Mouse (Mus musculus): ENCODE measurements at regions not wholly inside any gene's neighbourhood (a gene's known extent, or its start where the extent isn't known, plus 50 kb on each side); places are given as distances from the start of the nearest gene placed in this dataset.

DNA sequence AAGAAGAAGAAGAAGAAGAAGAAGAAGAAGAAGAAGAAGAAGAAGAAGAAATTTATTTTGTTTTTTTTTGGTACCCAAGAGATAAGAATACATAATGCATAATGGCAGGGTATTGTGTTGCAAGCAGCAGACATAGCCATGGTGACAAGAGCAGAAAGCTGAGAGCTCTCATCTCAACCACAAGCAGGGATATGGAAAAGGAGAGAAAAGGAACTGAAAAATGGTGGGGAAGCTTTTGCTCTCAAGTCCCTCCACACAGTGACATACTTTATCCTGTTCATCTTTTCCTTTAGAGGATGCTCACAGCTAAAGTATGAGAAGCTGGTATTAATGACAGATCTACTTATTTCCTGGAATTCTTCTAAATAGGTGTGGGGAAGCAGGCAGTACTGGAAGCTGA, 115.2 kb upstream of the Pik3r1 start:
- no peak for DNase-seq (ENCODE audit: low spot score in 2 of 2)

DNA sequence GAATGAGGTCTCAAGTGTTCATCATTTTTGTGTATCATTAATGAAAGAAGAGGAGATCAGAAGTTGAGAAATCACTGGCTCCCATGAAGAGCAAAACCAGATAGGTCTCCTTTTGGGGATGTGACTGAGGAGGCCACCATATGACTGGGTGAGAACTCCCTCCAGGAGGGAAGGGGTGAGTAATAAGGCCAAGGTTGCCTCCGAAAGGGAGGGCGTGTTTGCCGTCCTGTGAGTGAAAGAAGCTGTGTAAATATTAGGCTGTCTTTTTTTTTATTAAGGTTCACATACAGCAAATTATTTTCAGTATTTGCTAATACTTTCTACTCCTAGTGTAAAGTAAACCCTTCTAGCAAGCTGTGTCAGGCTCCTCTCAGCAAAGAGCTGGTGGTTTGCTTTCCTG, 116.7 kb upstream of the Pik3r1 start:
- no peak for DNase-seq (ENCODE audit: low spot score in 2 of 2)

DNA sequence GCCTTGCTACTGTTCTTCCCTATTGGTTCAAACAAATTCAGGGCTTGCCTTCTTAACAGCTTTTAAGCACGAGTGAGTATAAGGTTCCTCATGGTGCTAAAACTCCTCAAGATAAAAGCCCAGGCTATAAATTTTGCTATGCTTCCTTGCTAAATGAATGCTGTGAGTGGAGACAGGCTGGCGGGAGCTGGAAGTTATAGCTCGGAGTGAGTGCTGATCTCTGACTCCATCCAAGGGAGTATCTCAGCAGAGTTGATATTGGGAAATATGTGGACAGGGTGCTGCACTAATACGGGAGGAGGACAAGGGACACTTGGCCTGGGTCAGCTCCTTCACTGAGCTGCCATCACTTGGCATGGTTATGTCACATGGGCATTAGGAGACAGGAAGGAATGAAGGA, 123.5 kb upstream of the Pik3r1 start:
- no peak for DNase-seq (ENCODE audit: low spot score in 2 of 2)

DNA sequence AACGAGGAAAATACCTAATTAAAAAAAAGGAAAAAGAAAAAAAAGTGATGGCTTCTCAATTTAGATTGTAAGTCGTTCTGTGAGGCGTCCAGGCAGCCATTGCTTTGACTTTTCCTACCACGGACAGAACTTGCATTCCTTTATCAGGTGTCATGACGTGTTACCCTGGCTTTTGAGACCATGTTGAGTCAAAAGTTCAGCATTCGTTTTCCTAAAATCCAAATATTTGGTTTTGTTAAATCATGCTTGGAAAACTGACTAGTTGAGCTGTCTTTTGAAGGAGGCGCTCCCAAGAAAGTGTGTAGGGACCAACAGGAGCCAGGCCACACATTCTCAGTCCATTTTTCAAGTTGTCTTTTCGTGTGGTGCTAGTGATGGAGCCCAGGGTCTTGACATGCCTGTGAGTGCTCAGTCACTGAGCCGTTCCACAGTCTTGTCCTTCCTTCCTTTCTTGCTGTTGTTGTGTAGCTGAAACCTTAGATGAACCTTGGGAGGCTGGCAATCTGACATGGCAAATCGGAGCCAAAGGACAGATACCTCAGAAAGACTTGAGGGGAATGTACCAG, 125.1 kb upstream of the Pik3r1 start:
- no peak for DNase-seq (ENCODE audit: low spot score in 2 of 2)

DNA sequence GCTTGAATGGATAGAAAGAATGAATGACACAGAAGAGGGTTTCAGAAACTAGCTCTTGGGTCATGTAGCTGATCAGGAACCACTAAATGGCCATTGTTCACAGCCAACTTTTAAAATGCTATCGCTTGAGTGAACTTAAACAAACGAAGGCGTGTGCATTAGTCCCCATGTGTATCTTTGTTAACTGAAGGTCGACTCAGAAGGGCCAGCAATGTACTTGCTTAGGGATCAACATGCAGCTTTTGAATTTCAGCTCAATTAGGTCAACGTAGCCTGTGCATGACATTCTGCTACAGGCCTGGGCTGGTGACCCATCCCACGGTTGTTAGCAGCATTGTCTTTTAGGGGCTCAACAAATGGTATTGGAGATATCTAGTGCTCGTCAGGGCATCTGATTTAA, 127.1 kb upstream of the Pik3r1 start:
- no peak for DNase-seq (ENCODE audit: low spot score in 2 of 2)

DNA sequence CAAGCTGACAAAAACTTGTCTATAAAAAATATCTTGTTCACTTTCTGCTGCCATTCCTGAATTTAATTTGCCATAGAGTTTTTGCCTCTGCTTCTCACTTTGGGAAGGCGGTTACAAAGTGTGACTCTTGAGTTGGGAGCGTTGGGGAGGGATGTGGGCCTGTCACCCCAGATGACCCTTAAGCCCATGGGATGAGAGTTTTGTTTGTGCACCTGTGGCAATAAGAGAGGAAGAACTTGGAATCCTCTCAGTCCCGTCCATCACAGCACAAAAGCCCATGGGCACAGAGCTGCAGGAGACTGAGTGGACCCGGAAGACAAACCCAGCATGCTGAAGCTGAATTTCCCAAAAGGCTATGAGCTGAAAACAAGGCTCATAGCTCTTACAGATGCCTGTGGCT, 127.7 kb upstream of the Pik3r1 start:
- DNase-seq (ENCODE audit: low spot score in 2 of 2): no peak

DNA sequence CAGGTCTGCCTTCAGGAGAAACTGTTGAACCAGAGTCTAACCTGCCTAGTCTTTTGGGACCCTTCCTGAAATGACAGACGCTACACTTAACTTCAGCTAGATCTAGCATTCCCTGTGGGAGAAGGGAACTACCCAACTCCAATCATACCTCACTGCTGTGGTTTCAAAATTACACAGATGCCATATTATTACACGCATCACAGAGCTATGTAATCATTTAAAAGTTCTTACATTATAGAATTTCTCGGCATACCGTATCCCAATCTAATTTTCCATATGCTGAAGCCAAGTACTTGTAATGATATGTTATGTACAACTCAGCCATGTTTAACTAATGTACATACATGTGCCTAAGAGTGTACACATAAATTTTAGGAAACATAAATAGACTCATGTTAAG, 128.9 kb upstream of the Pik3r1 start:
- DNase-seq (ENCODE audit: low spot score in 2 of 2): no peak

DNA sequence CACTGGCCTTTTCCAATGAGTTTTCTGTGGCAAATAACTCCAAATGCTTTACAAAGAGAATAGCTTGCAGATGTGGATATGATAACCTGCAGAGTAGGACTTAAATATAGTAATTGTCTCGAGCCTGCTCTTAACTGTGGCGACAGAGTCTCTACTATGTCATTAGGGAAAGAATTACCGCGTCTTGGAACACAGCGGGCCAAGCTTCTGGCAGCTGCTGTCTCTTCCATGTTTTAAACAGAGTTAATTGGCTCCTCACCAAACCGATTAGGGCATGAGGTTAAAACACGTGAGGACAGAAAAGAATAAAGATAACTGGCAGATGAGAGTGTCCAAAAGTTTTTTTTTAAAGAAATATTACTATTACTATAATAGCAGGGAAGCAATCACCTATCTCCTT, 134.2 kb upstream of the Pik3r1 start:
- DNase-seq (ENCODE audit: low spot score in 2 of 2): no peak

DNA sequence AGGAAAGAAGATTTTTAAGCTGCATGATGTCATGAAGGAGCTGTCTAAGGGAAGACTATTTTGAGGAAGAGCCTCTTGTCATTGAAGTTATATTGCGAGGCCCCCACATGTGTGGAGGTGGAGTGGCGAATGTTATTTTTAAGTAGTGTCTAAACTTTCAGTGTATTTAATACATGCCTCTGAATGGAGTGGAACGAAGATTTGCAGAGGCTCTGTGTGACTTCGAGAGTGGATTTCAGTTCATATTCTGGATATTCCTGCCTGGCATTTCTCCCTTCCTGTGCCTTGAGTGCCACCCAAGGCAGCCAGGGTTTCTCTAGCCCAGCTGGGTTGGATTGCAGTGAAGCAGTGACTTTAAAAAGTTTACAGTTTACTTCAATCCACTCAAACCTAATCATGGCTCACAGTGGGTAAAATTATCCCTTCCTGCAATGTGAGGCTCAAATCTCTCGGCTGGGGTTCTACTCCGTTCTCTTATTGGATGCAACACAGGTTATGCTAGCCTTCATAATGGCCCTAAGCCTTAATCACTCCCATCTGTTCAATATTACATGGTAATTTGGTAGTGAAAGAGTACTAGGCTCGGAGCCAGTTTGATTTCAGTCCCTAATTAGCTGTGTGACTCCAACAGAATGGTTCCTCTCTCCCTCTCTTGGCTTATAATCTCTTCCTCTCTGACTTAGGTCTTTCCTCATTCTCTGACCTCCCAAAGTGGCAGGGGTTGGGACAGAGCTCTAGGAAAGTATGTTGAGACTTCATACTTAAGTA, 138.1 kb upstream of the Pik3r1 start:
- peak; percentile 30 to 58 for DNase-seq (ENCODE audit: low spot score in 2 of 2)

DNA sequence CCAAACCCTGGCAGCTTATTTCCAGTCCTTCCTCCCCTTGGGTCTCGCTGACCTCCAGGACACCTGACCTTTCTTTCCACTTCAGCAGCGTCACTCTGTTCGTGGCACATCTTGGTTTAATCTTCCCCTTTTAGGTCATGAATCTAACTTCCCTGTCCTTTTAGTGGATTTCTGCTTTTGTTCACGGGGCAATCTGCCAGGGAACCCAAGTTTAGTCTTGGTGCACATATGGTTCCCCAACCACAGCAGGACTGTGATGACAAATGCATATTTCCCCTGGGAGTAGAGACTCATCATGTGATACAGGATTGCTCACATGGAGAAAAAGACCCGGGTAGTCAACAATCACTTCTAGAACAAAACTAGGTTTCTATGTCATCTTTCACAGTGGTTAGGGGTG, 141.0 kb upstream of the Pik3r1 start:
- peak; percentile 13 to 15 for DNase-seq (ENCODE audit: low spot score in 2 of 2)

DNA sequence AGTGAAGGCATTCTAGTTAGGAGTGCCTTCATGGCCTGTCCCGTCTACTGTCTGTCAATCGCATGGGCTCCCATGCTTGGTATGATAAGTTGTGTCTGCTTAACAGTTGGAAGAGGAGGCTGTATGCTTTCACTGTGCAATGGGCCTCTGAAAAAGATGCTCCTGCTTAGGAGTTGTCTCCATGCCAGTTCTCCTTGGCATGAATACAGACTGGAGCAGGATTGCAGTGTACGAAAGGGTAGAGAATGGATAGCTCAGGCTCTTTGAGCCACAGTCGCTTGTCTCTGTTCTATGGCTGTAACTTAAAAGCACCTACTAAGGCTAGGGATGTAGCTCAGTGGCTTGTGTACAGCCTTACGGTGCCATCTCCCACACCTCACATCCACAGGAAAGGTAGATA, 142.7 kb upstream of the Pik3r1 start:
- no peak for DNase-seq (ENCODE audit: low spot score in 2 of 2)

DNA sequence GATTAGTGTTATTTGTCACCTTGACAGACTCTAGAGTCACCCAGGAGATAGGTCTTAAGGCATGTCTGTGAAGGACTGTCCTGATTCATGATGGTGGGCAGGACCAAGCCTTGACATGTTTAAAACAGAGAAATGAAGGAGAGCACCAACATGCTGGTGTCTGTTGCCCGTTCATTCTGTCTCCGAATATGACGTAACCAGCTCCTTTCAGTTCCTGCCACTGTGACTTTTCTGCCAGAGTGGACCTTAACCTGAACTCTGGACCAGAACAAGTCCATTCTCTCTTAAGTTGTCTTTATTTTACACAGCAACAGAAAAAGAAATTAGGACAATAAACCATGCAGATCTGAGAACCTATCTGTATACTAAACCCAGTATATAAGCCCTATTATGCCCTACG, 146.1 kb upstream of the Pik3r1 start:
- DNase-seq (ENCODE audit: low spot score in 2 of 2): no peak

DNA sequence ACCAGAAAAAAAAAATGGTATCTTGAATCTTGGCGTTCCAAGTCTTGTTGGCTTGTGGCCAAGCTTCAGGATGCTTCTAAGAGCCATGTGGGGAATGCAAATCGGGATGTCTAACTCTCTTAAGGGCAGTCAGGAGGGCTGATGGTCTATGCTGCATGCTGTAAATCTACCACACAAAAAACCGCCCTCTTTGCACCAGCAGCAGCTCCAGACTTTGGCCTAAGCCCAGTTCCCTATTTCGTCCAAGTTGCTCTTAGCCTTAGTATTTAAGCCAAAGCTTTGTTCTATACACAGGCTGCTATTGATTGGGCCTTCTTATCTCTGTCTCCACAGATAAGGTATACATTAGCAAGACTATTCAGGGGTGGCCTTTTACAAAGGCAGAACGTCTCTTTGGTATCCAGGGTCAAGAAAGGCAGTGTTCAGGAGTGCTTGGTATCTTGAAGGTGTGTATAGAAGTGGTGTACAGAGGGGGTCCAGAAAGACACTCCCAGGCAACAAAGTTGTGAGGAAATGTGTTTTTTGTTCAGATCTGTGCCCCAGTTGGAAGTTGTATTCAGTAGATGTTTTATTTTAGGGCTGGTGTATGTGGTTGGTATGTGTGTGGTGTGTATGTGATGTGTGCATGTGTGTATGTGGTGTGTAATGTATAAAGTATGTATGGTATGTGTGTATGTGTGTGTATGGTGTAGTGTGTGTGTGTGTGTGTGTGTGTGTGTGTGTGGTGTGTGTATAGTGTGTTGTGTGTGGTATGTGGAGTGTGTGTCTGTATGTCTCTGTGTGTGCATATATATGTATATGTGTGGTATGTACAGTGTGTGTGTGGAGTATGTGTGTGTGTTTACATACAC, 146.9 kb upstream of the Pik3r1 start:
- peak; percentile 17 to 42 for DNase-seq (ENCODE audit: low spot score in 2 of 2)

DNA sequence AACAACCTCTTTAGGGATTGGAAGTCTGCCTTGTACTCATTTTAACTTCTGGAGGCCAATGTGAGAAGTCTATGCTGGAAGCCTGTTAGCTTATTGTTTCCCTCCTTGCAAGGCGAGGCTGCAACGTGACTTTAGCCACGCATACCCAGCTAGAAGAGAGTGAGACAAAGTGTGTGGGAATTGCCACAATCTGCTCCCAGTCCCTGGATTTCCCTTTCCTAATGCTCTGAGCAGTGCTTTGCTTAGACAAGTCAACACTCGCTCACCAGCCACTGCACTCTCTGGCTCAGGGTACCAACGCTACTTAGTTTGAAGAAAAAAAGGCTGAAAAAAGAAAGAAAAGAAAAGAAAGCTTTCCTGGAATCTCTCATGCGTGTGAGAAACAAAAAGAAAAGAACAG, 147.5 kb upstream of the Pik3r1 start:
- no peak for DNase-seq (ENCODE audit: low spot score in 2 of 2)

DNA sequence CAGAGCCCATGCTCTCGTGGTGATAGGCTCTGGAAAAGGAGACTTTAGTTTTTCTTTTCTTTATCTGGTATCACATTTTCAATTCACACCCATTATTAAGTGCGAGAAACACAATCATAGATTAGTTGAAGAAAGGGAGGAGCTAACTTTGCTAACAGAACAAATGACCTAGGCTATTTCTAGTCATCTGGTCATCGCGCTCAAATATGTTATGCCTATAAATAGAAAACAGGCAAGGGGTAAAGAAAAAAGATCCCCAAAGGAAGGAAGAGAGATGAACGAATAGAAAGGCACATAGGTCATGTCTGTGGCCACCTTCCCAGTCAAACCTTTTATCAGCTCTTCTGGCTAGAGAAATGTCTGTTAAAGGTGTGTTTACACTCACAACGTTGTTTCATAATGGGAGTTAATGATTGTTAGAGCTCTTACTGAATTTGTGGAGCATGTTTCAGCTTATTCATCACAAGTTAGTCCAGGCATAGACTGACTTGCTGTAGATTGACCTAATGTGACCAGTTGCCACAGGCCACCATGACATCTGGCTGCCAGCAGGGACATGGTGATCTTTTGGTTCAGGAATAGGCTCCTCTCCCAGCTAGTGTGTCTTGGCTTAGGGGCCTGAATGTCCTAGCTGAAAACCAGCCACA, 148.1 kb upstream of the Pik3r1 start:
- no peak for DNase-seq (ENCODE audit: low spot score in 2 of 2)

DNA sequence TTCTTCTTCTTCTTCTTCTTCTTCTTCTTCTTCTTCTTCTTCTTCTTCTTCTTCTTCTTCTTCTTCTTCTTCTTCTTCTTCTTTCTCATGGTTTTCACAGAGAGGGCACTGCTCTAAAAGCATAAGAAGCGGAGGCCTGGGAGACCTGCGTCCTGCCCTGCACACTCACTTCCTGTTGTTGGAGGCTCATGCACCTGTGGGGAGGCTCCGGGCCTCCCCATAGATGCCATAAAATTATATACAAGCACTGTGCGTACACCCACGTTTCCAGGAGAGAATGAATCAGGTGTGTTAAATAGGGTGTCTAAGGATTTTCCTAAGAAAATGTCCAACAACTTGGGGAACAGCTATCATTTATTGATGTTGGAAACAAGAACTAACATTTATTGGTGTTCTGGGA, 148.9 kb upstream of the Pik3r1 start:
- DNase-seq (ENCODE audit: low spot score in 2 of 2): no peak

DNA sequence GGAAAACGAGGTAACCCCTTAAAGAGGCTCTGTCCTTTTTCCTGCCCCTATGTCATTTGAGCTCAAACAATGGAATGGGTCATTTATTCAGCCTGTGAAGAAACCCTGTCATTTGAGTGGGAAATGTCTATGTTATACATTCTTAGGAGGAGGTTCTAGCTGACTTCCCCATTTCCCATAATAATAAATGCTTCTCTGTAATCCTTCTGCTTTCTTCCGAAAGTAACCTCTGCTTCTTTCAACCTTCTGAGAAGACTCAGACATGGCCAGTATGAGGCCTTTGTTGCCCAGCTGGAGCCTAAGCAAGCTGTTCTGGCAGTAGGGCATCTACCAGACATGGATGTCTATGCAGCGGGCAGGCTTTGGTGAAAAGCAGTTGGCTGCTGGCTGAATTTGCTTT, 150.2 kb upstream of the Pik3r1 start:
- DNase-seq (ENCODE audit: low spot score in 2 of 2): no peak

DNA sequence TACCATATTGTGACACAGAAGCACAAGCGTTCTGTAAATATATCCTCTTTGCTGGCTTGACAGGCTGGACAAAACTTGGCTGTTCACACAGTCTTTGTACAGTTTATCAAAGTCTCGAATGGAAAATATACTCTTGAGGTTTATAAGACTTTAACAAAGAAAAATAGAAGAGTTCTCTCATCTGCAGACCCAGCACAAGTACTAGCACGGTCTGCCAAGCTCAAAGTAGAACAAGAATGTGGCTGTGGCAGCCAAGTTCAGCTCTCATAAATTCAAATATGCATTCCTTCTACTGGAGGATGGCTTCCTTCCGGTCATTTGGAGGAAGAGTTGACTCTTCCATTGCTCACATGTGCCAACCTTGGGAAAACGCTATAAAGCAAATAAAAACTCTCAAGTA, 151.2 kb upstream of the Pik3r1 start:
- DNase-seq (ENCODE audit: low spot score in 2 of 2): no peak

DNA sequence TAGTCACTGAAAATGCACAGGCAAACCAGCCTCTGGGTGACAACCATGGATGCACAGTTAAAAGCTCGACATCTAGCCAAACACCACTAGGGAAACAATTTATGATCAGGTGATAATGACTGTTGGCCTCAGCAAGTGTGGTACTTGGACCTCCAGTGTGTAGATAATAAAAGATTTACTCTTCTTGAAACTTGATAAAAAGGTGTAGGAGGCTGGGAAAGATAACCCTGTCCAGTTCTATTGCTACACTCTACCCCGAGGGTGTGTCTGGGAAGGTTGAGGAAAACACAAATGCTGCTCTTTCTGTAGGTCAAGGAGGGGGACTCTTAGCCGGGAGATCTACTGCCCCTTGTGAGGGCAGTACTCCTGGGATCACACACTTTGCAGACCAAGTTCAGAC, 152.4 kb upstream of the Pik3r1 start:
- no peak for DNase-seq (ENCODE audit: low spot score in 2 of 2)

DNA sequence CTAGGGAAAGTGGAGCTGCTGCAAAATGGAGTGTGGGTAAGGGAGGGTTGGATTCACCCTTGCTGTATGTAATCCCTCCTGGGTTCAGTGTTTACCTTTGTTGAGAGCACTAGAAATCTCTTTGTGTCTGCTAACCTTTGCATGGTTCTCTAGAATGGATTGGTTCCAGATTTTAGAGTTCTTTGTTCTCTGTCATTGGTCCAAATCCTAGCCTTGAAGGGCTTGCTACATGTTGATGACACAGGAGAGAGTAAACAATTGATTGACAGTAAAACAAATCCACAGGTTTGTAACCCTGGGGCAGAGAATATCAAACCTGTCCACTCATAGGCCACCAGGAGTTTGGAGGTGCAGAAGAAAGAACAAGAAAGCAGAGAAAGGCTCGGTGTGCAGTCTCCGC, 156.6 kb upstream of the Pik3r1 start:
- no peak for DNase-seq (ENCODE audit: low spot score in 2 of 2)

DNA sequence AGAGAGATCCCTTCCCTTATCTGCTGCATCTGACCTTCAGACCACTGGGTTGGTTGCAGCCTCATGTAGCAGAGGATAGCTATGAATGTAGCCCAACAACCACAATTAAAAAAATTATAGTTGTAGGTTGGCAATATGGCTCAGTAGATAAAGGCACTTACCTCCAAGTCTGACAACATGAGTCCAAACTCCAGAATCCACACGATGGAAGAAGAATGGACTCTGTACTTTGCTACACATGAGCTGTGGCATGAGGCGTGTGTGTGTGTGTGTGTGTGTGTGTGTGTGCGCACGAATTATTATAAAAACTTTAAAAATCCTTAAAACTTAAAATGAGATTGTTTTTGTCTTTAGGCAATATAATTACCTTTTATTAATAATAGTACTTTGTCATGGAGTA, 163.2 kb upstream of the Pik3r1 start:
- DNase-seq (ENCODE audit: low spot score in 2 of 2): no peak

DNA sequence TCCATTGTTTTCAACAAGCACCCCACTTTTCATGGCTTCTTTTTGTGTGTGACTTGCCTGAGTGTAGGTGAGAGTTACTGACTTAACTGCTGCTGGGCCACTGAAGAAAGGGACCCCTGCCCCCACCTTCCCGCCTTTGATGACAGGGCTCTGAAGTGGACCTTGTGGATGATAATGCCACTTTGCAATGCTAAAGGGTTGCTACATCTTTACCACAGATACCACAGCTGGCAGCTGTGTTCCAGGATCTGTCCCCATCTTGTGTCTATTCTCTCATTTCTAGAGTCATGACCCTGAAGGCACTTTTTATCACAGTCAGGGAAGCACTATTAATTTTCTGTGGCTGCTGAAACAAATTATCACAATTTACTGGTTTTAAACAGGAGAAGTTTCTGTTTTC, 163.9 kb upstream of the Pik3r1 start:
- DNase-seq (ENCODE audit: low spot score in 2 of 2): no peak

DNA sequence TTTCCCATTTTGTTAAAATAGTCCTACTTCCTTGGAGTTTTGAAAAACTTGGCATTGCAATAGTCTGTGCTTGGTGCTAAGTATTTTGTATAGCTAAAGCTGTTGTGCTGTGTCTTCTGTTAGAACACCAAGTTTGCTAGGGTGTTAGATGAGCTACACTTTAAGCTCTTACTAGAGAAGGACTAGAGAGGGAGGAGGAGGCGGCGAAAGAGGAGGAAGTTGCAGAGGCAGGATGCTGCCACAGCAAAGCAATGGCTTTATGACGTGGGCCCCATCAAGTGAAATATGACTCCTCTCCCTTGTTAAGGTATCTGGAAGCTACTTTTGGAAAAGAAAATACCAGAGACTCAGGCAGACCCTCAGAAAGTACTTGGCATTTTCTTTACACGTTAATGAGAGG, 167.8 kb upstream of the Pik3r1 start:
- no peak for DNase-seq (ENCODE audit: low spot score in 2 of 2)

Data from frontal cortex, postnatal 10 days (tissue).